Mouse (Mus musculus): ENCODE data around the gene Cnnm2. TPM values are rescaled to one million over a fixed set of nuclear protein-coding genes. Genes with fewer than 3 reads are reported as not detected.
A peak's percentile ranks its signal among the peaks of the same experiment; 100 is the strongest.
"Not testable (repeated sequence)": the region's sequence is repeated elsewhere in the genome, so short reads cannot be mapped to it uniquely, and the experiment has no call there.

Gene Cnnm2
- total RNA-seq, 2 experiments from 2014 or later: 34.8 to 36.4 TPM

- no peak for DNase-seq (ENCODE audit: low spot score in 2 of 2)
- intact Hi-C loops (cut with DNase I): no loop called here
These were observed 5.2 kb upstream of the Cnnm2 start for GRCm38 (mm10) chr19:46756221-46756620.

DNA sequence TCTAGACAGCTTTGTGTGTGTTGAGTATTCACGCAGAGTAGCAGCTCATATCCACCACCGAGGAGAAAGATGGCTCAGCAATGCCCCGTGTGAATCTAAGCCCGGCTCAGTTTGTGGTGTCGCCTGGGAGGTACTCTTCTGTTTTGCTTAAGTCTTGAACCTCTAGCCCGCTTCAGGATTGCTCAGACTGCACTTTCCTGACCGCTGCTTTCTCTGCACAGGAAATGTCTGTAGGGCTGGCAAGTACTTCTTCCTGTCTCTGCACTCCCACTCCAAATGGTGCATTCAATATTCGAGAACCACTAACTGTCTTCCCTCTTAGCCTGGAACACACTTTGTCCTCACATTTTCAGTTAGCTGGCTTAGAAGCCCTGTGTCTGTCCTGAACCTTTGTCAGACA is 2.3 kb upstream of the Cnnm2 start:
- intact Hi-C loops (cut with DNase I): no loop called here
- DNase-seq (ENCODE audit: low spot score in 2 of 2): no peak

GRCm38 (mm10) chr19:46759909-46760308 is 1.5 kb upstream of the Cnnm2 start:
- intact Hi-C loops (cut with DNase I): loop anchor here (1.0 kb wide), 2 partner anchors 109 to 231 kb away; no protein-coding TSS in a partner anchor
- DNase-seq (ENCODE audit: low spot score in 2 of 2): not testable (repeated sequence)

GRCm38 (mm10) chr19:46760375-46761160 is 828 bp upstream of the Cnnm2 start:
- intact Hi-C loops (cut with DNase I): loop anchor here (1.0 kb wide), 2 partner anchors 109 to 231 kb away; no protein-coding TSS in a partner anchor
- peak; percentile 83 to 87 for DNase-seq (ENCODE audit: low spot score in 2 of 2)

GRCm38 (mm10) chr19:46761971-46762290 is 535 bp downstream of the Cnnm2 start:
- intact Hi-C loops (cut with DNase I): no loop called here
- no peak for DNase-seq (ENCODE audit: low spot score in 2 of 2)

DNA sequence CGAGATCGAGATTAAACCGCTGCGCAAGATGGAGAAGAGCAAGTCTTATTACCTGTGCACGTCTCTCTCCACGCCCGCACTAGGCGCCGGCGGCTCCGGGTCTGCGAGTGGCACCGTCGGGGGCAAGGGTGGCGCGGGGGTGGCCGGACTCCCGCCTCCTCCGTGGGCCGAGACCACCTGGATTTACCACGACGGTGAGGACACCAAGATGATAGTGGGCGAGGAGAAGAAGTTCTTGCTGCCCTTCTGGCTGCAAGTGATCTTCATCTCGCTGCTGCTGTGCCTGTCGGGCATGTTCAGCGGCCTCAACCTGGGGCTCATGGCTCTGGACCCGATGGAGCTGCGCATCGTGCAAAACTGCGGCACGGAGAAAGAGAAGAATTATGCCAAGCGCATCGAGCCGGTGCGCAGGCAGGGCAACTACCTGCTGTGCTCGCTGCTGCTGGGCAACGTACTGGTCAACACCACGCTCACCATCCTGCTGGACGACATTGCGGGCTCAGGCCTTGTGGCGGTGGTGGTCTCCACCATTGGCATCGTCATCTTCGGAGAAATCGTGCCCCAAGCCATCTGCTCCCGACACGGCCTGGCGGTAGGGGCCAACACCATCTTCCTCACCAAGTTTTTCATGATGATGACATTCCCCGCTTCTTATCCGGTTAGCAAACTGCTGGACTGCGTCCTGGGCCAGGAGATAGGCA is 1.0 kb downstream of the Cnnm2 start:
- intact Hi-C loops (cut with DNase I): no loop called here
- peak; percentile 54 to 68 for DNase-seq (ENCODE audit: low spot score in 2 of 2)

- DNase-seq (ENCODE audit: low spot score in 2 of 2): peak; percentile 14 to 19
- intact Hi-C loops (cut with DNase I): no loop called here
These were observed 1.6 kb downstream of the Cnnm2 start for GRCm38 (mm10) chr19:46762992-46763342.

DNA sequence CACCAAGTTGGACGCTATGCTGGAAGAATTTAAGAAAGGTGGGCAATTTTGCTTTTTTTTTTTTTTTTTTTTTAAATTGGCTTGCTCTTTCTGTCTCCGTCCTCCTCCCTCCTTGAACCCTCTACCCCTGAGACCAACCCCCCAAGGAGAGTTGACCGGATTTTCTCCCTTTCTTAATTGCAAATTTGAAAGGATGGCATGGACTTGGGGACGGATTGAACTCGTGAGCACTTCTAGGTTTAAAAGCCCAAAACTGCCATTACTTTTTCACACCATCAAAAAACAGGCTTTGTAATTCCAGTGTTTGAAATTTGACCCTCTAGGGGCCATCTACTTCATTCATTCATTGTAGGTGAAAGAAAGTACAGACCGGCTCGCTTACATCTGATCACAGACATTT is 2.0 kb downstream of the Cnnm2 start:
- intact Hi-C loops (cut with DNase I): no loop called here
- no peak for DNase-seq (ENCODE audit: low spot score in 2 of 2)

GRCm38 (mm10) chr19:46763932-46764762 is 2.8 kb downstream of the Cnnm2 start:
- no peak for DNase-seq (ENCODE audit: low spot score in 2 of 2)
- intact Hi-C loops (cut with DNase I): no loop called here

DNA sequence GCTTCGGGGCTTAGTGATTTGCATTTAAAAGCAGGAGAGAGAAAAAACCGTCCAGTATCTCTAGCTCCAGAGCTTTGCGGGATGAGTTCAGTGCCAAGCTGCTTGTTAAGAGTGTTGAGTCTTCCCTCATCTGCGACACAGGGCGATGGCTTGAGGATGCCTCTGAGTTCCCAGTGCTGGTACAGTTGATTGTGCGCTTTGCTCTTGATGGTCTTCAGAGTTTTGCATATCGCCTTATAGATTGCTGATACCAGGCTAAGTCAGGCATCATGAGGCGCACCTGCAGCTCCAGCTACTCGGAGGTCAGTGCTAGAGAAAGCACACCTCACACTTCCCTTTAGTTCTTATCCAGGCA is 3.3 kb downstream of the Cnnm2 start:
- intact Hi-C loops (cut with DNase I): no loop called here
- DNase-seq (ENCODE audit: low spot score in 2 of 2): peak in 1 of 2 experiments; percentile 15

DNA sequence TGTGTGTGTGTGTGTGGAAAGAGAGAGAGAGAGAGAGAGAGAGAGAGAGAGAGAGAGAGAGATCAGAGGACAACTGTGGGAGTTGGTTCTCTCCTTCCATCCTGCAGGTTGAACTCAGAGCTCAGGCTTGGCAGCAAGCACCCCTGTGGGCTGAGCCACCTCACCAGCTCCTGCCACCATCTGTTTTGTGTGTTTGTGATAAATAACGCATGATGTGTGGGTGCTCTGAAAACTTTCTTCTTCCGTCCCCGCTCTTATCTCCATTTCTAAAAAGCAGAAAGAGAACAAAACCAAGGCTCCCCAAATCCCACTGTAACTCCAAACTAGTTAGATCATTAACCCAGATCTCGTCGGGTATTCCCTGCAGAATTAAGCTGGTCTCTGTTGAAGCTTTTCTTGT is 4.7 kb downstream of the Cnnm2 start:
- intact Hi-C loops (cut with DNase I): no loop called here

DNA sequence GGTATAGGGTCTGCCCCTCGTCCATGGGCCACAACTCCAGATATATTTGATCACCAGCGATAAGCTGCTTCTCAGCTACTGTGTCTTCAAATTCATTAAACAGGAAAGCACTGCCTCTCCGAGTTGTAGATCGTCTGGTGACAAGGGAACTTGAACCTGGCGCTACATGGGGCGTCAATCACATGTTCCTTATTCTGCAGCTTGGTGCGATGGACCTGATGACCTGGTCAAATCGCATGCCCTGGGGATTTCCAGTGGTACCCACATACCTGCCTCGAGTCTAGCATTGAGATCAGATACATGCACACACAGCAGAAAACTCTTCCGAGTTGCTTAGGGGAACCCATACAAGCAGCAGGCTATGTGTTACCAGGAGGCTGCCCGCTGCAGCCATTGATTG is 8.4 kb downstream of the Cnnm2 start:
- intact Hi-C loops (cut with DNase I): no loop called here
- DNase-seq (ENCODE audit: low spot score in 2 of 2): no peak

More for the DNA sequence above, 4.7 kb downstream of the Cnnm2 start:
- DNase-seq (ENCODE audit: low spot score in 2 of 2): no peak

GRCm38 (mm10) chr19:46771801-46772200 is 10.4 kb downstream of the Cnnm2 start:
- intact Hi-C loops (cut with DNase I): no loop called here
- DNase-seq (ENCODE audit: low spot score in 2 of 2): no peak

DNA sequence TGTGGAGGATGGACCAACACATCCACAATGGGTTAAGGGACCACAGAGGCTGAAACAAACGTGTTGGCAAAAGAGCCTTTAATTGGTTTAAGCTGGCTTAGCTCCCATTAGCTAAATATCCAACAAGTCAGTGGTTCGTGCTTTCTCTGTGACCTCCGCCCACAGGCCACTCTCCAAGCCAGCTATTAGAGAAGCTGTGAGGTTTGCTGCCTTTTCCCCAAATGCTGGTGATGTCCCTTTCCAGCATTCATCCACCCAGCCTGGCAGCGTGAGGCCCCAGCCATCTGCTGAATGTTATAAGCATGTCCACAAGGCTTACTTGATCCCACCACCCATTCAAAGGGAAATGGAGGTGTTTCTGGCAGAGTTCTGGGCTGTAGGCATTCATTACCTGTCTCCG is 15.0 kb downstream of the Cnnm2 start:
- intact Hi-C loops (cut with DNase I): no loop called here

DNA sequence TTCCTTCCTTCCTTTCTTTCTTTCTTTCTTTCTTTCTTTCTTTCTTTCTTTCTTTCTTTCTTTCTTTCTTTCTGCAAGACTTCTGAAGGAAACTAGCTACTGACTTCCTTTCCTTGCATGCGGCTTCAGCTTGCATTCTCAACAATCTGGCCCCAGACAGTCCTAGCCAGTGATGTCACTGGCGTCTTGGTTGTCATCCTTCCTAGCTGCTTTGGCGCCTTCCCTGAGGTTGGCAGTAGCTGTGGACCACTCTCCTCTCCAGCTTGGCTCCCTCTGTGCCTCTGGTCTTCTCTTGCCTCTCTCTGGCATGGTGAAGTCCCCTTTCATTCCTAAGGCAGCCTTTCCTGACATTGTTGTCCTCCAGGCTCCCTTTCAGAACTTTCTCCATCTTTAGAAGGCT is 15.5 kb downstream of the Cnnm2 start:
- intact Hi-C loops (cut with DNase I): no loop called here
- no peak for DNase-seq (ENCODE audit: low spot score in 2 of 2)

More for the DNA sequence above, 15.0 kb downstream of the Cnnm2 start:
- DNase-seq (ENCODE audit: low spot score in 2 of 2): no peak

DNA sequence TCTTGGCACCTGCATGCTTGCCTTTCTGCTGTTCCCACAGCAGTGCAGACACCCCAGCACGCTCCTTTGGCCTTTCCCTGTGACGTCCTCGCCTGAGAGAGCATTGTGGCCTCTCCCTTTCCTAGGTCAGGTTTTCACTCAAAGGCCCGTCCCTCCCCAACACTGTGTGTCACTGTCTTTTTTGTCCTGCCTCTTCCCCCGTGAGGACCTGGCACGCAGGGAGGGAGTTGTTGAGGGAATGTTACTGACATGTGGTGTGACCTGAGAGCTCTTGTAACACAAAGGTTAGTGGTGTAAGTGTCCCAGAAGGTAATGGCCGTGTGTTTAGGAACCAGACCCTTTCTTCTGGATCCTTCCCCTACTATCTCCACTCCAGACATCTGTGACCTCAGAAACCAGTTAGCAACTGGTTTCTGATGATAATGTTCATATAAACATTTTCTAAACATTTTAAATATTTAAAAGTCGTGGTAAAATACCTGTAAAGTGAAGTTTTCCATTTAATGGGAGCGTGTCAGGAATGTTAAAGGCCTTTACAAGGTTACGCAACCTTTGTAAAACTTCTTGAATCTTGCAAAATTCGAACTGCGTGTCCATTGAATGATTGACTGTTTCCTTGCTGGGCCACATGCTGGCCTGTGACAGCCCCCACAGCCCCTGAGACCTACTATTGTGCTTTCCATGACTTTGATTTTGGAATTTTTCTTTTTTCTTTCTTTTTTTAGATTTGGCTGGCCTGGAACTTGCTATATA is 16.7 kb downstream of the Cnnm2 start:
- intact Hi-C loops (cut with DNase I): no loop called here

DNA sequence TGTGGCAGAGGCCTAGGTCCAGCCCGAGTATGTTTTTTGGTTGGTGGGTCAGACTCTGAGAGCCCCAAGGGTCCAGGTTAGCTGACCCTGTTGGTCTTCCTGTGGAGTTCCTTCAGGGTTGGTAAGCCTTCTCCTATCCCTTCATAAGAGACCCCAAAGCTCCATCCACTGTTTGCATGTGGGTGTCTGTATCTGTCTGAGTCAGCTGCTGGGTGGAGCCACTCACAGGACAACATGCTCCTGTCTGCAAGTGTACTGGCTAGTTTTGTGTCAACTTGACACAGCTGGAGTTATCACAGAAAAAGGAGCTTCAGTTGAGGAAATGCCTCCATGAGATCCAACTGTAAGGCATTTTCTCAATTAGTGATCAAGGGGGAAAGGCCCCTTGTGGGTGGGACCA is 17.7 kb downstream of the Cnnm2 start:
- intact Hi-C loops (cut with DNase I); DNase-seq (ENCODE audit: low spot score in 2 of 2): not testable (repeated sequence)

More for the DNA sequence above, 16.7 kb downstream of the Cnnm2 start:
- no peak for DNase-seq (ENCODE audit: low spot score in 2 of 2)

- intact Hi-C loops (cut with DNase I): no loop called here
- DNase-seq (ENCODE audit: low spot score in 2 of 2): no peak
These were observed 22.6 kb downstream of the Cnnm2 start for GRCm38 (mm10) chr19:46784038-46784437.

- intact Hi-C loops (cut with DNase I): no loop called here
- no peak for DNase-seq (ENCODE audit: low spot score in 2 of 2)
These were observed 23.1 kb downstream of the Cnnm2 start for GRCm38 (mm10) chr19:46784502-46784901.

GRCm38 (mm10) chr19:46785633-46786032 is 24.2 kb downstream of the Cnnm2 start:
- intact Hi-C loops (cut with DNase I): no loop called here

More at GRCm38 (mm10) chr19:46785633-46786032, 24.2 kb downstream of the Cnnm2 start:
- DNase-seq (ENCODE audit: low spot score in 2 of 2): no peak
